Mouse (Mus musculus) adrenal gland, postnatal 10 days (tissue): ENCODE data around the gene Ints12. TPM values are rescaled to one million over a fixed set of nuclear protein-coding genes. Genes with fewer than 3 reads are reported as not detected.
A peak's percentile ranks its signal among the peaks of the same experiment; 100 is the strongest.

Source experiments
- DNase-seq: peaks from one replicate; pipeline ENCODE4 v3.0.0; 2021; ENCODE audit warnings: mixed read lengths
- long read RNA-seq, 2 experiments: library from polyadenylated mRNA; stranded (forward); transcript quantifications; one replicate each; pipeline ENCODE4 v2.0.0; 2021
- total RNA-seq, 2 experiments: library from RNA; stranded (reverse); gene quantifications; 2 replicates each; pipeline ENCODE4 v1.2.3; 2021

Ints12 gene
- 10 to 100 TPM; 12.2 to 12.6 TPM for total RNA-seq
- long read RNA-seq, experiment 1, transcript Ints12-201 (7 exons, 3,101 nt): major isoform, 14 of 17 reads
- long read RNA-seq, experiment 1, partial matches to known transcripts: 1 of 17 reads
- long read RNA-seq, experiment 1, other reads (novel, unspliced or antisense): 2 of 17 reads
- long read RNA-seq, experiment 2, transcript Ints12-201 (7 exons, 3,101 nt): major isoform, 7 of 10 reads
- long read RNA-seq, experiment 2, partial matches to known transcripts: 0 of 10 reads
- long read RNA-seq, experiment 2, other reads (novel, unspliced or antisense): 3 of 10 reads

DNA sequence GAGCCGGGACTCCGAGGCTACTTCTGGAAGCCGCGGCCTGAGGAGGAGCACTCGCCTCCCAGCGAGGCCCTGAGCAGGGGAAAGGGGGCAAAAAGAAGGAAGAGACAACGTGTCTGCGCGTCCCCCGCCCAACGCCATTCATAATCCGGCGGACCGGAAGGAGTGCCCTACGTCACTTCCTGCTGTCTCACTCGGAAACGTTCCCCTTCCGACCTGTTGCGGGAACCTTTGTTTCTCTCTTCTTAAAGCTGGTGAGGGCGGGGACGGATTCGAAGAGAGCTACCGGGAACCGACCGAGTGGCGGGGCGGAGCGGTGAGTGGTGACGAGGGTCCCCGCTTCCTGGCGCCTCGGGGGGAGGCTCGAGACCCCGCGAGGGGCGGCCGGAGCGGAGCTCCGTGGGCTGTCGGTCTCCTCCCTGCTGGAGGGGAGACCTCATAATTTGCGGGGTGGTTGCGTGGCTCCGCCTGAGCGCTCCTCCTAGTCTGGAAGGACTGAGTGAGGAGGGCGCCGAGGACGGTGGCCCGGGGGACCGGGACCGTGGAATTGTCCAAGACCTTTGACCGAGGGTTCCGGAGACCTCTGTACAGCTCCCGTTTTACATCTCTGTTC, at the start of gene Ints12, which contains the start of gene Gstcd:
Gene Ints12, plus strand, starts transcription at position 177 of the 610 bp plus-strand sequence.
Gene Gstcd, minus strand, starts transcription at position 370 of the 610 bp plus-strand sequence.
- peak; percentile 94 for DNase-seq

- no peak for DNase-seq
Measured at GRCm38 (mm10) chr3:133052068-133052467, 39.6 kb upstream of the Ints12 start.

GRCm38 (mm10) chr3:133075560-133075959, 16.1 kb upstream of the Ints12 start:
- no peak for DNase-seq

DNA sequence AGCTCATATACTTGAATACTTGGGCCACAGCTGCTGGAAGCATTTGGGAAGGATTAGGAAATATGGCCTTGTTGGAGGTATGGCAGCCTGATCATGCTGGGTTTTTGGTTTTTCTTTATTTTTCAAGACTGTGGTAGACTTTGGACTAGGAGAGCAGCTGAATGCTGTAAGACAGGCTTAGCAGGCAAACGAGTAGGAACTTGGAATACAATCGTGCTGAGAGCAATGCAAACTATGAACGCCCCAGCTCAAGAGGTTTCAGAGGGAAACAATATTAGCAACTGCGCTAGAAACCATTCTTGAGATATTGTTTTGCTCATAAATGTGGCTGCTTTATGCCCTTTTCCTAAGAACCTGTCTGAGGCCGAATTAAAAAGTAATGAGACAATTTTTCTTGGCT, 8.9 kb upstream of the Ints12 start:
- DNase-seq: no peak

DNA sequence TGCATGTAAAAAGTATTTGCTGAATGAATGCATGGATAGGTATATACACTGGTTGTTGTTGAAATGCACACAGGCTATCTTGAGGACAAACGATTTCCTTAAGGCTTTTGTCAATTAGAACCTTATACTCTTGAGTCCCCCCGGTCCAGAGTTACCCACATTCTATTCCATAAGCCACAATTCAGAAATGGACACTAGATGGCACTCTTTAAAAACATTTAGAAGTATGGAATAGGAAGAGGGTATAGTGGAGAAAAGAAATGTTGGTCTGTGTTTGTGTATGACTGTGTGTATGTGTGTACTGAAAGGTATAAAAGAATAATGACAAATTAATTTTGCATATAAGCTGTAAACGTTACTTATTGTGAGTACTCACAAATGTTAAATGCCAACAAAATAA, 5.8 kb upstream of the Ints12 start:
- no peak for DNase-seq

- no peak for DNase-seq
Measured at GRCm38 (mm10) chr3:133090247-133091120, 1.2 kb upstream of the Ints12 start.

DNA sequence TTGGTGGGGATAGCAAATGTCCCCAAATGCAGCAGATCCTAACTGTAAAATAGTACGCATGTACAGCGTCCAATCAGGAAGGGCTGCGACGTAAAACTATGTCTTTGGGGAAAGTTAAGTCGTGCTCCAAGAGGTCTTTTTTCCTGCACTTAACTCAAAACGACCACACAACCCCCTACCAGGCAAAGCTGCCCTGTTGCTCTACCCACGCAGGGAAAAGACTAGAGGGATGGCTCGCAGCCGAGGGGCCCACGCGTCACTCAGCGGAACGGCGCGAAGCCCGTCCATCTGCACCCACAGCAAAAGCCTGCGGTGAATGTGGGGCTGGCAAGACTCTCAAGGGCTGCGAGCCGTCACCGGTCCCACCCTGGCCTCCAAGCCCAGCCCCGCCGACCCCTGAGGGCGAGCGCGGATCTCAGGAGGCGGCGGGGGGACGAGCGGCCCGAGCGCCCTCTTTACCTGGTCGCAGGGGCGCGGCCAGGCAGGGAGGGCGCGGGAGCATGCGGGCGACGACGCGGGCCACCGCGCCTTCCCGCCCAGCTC, 448 bp upstream of the Ints12 start:
- DNase-seq: no peak

DNA sequence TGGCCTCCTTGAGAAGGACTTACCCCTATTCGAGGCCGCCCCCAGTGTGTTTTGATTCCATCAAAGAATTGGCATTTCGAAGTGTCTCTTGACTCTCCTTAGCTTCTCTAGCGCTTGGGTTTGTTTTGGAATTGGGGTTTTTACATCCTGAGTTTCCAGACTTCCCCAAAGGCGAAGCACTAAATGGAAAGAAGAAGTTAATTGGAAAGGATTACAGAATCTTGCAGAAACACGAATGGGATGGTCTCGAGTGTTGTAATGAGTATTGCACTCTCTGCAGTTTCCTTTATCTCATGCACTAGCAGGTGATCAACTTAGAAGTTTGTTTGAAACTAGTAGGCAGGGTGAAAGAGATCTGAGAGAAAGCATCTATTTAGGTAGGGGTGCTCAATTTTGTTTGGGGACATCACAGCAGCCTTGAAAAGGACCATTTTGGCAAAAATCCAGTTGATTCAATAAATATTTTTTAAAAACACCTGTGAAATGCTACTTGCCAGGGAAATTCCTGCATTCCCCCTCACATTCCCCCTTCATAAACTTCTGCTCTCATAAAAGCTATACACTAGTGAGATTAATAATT, 724 bp downstream of the Ints12 start:
- no peak for DNase-seq

GRCm38 (mm10) chr3:133092936-133093335, 1.3 kb downstream of the Ints12 start:
- no peak for DNase-seq

DNA sequence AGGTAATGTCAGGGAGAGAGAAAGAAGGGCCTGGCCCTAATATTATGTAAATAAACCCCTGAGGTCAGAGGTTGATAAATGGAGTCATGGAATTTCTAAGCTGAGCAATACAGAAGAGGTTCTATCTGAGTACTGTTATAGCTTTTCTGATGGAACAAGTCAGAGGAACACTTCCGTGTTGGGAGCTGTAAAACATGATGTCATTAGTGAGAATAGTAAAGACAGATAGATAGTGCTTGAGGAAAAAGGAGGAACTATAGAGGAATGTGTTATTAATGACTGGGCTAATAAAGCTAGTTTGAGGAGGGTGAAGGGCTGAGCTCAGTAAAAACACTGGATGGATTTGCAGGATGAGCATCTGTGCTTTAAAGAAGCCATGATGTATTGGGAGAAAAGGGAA, 2.7 kb downstream of the Ints12 start:
- DNase-seq: no peak

GRCm38 (mm10) chr3:133097936-133098335, 6.3 kb downstream of the Ints12 start:
- no peak for DNase-seq

DNA sequence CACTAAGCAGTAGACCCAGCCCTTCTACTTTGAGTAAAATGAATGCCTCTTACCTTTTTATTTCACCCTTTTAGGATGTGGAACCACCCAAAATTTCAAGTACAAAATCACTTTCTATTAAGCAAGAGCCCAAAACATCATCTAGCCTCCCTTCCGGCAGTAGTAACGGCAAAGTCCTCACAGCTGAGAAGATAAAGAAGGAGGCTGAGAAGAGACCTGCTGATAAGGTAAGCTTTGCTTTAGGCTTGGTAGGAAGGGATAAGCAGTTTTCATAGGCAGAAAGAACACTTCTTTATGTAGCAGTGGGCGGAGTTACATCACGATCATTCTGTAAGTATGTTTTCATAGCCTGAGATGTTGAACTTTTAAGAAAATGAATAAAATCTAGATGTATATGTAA, 6.7 kb downstream of the Ints12 start:
- no peak for DNase-seq

GRCm38 (mm10) chr3:133098909-133099308, 7.3 kb downstream of the Ints12 start:
- DNase-seq: no peak

DNA sequence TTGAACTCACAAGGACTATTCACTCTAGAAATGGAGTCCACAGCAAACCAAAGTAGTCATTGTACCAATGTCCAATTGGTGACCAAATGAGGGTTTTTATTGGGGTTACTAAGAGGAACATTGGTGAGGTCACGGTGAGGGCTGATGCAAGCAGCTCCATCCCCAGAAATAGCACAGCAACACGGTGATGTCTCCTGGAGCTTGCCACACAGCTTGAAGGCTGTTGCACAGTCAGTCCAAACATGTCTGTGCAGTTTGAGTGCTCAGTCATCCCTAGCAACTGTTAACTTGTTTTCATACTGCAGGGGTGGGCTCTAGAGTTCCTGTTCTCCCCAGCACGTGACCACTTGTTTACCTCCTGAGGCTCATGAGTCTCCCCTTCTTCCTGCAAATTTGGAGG, 12.1 kb downstream of the Ints12 start:
- no peak for DNase-seq

DNA sequence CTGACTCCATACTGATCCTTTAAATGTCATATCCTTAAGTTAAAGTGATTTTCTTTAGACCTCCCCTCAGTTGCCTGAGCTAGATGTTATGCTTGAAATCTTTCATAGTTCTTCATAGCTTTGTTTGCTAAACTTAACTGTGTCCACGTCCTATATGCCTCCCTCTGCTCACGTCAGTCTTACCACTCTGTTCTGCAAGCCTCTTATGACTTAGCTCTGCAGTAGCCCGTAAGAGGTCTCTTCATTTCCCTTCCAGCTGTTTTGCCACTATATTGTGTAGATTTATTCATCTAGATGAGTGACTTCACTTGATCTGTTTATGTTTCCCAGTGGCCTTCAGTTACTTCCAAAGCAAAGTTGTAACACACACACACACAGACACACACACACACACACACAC, 12.8 kb downstream of the Ints12 start:
- no peak for DNase-seq

DNA sequence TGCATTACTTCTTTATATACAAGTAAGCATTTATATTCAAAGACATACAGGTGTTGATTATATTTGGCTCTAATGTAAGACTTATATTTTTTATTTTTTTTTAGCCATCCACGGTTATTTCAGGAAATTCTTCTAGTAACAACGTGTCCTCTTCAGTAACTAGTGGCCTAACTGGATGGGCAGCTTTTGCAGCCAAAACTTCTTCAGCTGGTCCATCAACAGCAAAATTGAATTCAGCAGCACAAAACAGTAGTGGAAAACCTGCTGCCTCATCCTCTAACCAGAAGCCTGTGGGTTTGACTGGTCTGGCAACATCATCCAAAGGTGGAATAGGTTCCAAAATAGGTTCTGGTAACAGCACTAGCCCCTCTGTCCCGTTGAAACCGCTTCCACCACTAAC, 17.1 kb downstream of the Ints12 start:
- DNase-seq: no peak

- DNase-seq: no peak
Measured at GRCm38 (mm10) chr3:133109844-133110243, 18.2 kb downstream of the Ints12 start.

DNA sequence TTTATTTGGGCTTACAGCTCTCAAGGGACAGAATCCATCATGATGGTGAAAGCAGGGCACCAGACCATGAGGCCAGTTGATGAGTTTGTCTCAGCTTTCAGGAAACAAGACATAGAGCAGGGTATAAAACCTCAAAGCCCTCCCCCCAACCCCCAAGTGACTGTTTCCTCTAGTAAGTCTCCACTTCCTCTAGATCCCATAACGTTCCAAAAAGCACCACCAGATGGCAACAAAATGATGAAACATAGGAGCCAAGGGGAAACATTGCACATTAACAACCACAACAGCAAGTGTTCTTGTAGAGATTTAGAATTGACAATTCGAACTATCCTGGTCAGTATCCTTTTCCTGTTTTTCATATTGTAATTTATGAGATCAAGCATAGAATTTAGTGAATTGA, 20.1 kb downstream of the Ints12 start:
- DNase-seq: peak; percentile 31

GRCm38 (mm10) chr3:133113281-133113680, 21.6 kb downstream of the Ints12 start:
- no peak for DNase-seq

GRCm38 (mm10) chr3:133131372-133131771, 39.7 kb downstream of the Ints12 start:
- no peak for DNase-seq

DNA sequence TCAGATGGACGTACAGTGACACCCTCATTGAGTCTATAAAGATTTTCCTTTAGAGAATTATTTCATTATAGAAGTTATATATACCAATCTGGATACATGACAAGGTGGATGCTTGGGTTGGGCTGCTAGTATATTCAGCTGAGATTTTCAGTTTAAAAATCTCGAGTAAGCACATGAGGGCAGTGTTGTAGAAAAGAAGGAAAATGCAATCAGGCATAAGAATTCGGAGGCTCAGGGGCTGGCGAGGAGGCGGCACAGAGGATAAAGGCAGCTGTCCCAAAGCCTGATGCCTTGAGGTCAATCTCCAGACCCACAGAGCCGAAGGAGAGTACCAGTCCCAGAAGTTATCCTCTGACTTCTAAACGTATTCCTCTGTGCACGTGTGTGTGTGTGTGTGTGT, 41.0 kb downstream of the Ints12 start:
- DNase-seq: no peak

DNA sequence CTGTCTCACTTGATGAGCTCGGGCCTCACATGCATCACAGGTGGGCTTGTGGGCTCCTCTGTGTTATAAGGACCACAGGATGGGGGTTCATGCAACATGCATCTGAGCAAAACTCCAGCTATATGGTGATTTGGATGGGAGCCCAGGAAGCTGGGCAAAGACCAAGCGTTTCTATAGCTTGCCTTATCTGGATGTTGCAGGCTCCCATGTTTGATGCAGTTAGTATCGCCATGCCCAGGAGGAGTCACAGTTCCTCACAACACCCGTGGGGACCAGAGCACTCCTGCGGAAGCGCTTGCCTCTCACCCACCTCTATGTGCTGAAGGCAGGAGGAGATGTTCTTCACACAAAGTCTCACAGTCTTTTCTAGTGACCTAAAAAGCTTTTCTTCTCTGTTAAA, 50.2 kb downstream of the Ints12 start:
- no peak for DNase-seq
